Mouse (Mus musculus): ENCODE results near the gene Sox15.

The Sox15 gene

GRCm38 (mm10) chr11:69680136-69680855 lies 25.2 kb downstream of the Sox15 start:
- DNase-seq (ENCODE audit: low spot score): no peak

- peak; percentile 98 for DNase-seq (ENCODE audit: low spot score)
Observed at GRCm38 (mm10) chr11:69681314-69682208, 26.4 kb downstream of the Sox15 start, which contains the start of gene Senp3. Senp3 (minus strand) TSS chr11:69682084.

- no peak for DNase-seq (ENCODE audit: low spot score)
Observed at GRCm38 (mm10) chr11:69682209-69682839, 27.2 kb downstream of the Sox15 start.

- DNase-seq (ENCODE audit: low spot score): peak; percentile 89
Observed at GRCm38 (mm10) chr11:69682840-69683533, 27.9 kb downstream of the Sox15 start.

GRCm38 (mm10) chr11:69683576-69683975 lies 28.5 kb downstream of the Sox15 start:
- no peak for DNase-seq (ENCODE audit: low spot score)

GRCm38 (mm10) chr11:69684128-69684745 lies 29.1 kb downstream of the Sox15 start:
- no peak for DNase-seq (ENCODE audit: low spot score)

- DNase-seq (ENCODE audit: low spot score): no peak
Observed at GRCm38 (mm10) chr11:69684936-69685335, 29.8 kb downstream of the Sox15 start.

GRCm38 (mm10) chr11:69685526-69686148 lies 30.5 kb downstream of the Sox15 start, which contains the start of gene Tnfsf13:
Tnfsf13 (minus strand) TSS chr11:69685784.
- no peak for DNase-seq (ENCODE audit: low spot score)

- no peak for DNase-seq (ENCODE audit: low spot score)
Observed at GRCm38 (mm10) chr11:69686377-69686776, 31.3 kb downstream of the Sox15 start.

GRCm38 (mm10) chr11:69687061-69687460 lies 31.9 kb downstream of the Sox15 start:
- no peak for DNase-seq (ENCODE audit: low spot score)

- no peak for DNase-seq (ENCODE audit: low spot score)
Observed at GRCm38 (mm10) chr11:69689891-69690290, 34.8 kb downstream of the Sox15 start.

- DNase-seq (ENCODE audit: low spot score): no peak
Observed at GRCm38 (mm10) chr11:69692196-69692811, 37.2 kb downstream of the Sox15 start.

- DNase-seq (ENCODE audit: low spot score): no peak
Observed at GRCm38 (mm10) chr11:69692863-69693262, 37.7 kb downstream of the Sox15 start.

GRCm38 (mm10) chr11:69693421-69693965 lies 38.4 kb downstream of the Sox15 start:
- no peak for DNase-seq (ENCODE audit: low spot score)

GRCm38 (mm10) chr11:69695046-69695360 lies 39.9 kb downstream of the Sox15 start:
- DNase-seq (ENCODE audit: low spot score): no peak

GRCm38 (mm10) chr11:69695361-69696181 lies 40.5 kb downstream of the Sox15 start, which contains the start of the genes Tnfsf12 and Tnfsfm13:
Tnfsf12 (minus strand) TSS chr11:69695849.
Tnfsfm13 (minus strand) TSS chr11:69696098.
- DNase-seq (ENCODE audit: low spot score): peak; percentile 71

GRCm38 (mm10) chr11:69697396-69697795 lies 42.3 kb downstream of the Sox15 start:
- no peak for DNase-seq (ENCODE audit: low spot score)

- no peak for DNase-seq (ENCODE audit: low spot score)
Observed at GRCm38 (mm10) chr11:69698574-69698973, 43.5 kb downstream of the Sox15 start.

- no peak for DNase-seq (ENCODE audit: low spot score)
Observed at GRCm38 (mm10) chr11:69699595-69699994, 44.5 kb downstream of the Sox15 start.
